Mouse (Mus musculus): ENCODE measurements around the gene Scgb1c1.

Scgb1c1 gene

GRCm38 (mm10) chr7:140844905-140845665 is at the start of gene Scgb1c1:
Gene Scgb1c1, plus strand, starts transcription at chr7:140845547.
- peak; percentile 94 for DNase-seq (ENCODE audit: low spot score)

- no peak for DNase-seq (ENCODE audit: low spot score)
Observed at GRCm38 (mm10) chr7:140797619-140798018, 47.7 kb upstream of the Scgb1c1 start.

DNA sequence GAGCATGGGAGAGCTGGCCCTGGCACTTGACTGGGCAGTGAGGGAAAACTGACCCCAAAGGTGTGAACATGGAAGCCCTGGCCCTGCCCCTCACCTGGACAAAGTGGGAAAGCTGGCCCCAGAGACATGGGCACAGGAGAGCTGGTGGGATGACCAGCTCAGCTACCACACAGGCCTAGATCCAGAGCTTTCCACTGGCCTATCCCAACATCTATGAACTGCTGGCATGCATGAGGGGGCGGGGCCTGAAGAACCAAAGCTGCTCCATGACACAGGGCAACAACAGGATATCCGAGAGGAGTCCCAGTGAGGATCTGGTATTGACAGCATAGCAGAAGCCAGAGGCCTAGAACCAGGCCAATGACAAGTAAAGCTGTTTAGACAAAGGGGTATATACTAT is 47.1 kb upstream of the Scgb1c1 start:
- no peak for DNase-seq (ENCODE audit: low spot score)

DNA sequence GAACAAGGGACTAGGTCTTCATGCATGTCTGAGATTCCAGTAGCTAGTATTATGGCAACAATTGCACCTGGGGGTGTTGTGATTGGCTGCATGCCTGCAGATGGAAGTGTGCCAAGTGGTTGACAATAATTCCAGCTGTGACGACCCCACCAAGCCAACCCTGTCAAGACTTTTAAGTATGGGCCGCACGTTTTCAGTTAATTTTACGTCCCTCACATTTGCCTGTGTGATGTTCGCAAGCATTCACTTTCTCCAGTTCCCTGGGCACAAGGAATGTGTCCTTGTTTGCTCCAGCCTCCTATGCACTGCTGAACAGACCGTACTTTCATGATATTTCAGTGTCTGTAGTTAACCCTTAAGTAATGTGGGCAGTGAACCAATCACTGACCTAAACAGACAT is 42.7 kb upstream of the Scgb1c1 start:
- no peak for DNase-seq (ENCODE audit: low spot score)

DNA sequence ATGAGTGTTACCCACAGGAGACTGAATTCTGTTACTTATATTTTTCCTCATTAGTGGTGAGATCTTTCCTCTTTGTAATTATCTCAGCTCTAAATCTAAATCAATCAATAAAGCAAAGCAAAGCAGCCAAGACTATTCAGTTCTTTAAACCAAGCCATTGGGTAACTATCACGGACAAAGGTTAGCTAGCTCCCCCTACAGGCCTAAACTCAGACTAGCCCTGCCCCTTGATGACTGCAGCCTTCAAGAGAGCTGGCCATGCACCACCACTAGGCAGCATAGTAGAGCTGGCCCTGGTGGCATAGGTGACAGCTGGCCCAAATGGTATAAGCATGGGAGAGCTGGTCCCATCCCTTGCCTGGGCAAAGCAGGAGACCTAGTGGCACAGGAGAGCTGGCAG is 39.6 kb upstream of the Scgb1c1 start:
- DNase-seq (ENCODE audit: low spot score), result peak; percentile 44

GRCm38 (mm10) chr7:140810496-140810895 is 34.9 kb upstream of the Scgb1c1 start:
- DNase-seq (ENCODE audit: low spot score), result no peak

- no peak for DNase-seq (ENCODE audit: low spot score)
Observed at GRCm38 (mm10) chr7:140811714-140812113, 33.6 kb upstream of the Scgb1c1 start.

DNA sequence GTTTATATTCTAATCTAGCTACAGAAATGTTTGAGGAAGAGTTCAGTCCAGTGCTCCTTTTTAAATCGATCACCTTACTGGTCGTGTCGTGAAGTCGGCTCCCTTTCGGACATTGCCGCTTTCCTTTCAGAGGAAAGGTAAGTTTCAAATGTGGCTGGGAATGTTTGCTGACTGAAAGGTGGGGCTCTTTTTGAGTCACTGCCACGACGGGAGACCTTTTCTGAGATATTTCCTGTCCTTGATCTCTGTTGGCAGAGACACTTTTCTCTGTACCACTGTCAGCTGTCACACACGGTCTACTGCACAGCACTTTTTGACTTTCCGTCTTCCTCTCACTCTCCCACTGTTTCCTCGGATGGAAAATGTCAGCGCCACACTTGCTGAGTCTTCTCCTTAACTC is 32.5 kb upstream of the Scgb1c1 start:
- no peak for DNase-seq (ENCODE audit: low spot score)

DNA sequence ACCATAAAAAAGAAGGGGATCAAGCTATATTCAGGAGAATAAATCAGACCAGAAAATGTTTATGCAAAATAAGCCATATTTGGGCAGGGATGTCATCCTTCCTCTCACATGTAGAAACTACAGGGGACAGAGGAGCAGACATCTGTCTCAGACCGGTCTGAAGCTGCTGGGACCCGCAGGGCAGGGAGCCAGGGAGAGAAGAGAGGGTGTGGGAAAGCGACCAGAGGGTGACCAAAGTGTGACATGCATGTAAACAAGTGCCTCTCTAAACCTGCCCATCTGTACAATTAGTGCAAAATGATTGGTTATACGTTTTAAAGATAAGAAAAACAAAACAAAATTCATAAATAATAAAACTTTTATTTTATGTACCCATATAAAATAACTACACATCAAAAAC is 25.2 kb upstream of the Scgb1c1 start:
- DNase-seq (ENCODE audit: low spot score), result no peak

DNA sequence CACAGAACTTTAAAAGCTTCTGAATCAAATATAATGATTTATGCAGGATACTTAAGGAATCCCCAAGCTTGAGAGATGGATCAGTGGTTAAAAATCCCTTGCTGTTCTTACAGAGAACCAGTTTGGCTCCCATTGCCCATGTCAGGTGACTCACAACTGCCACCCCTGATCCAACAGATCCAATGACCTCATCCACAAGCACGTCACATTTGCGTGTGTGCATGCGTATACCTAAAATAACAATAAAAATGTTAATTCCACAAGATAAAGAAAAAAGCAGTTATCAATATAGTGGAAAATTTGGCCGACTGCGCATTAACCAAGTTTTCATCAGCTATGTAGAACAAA is 24.1 kb upstream of the Scgb1c1 start:
- DNase-seq (ENCODE audit: low spot score), result no peak

GRCm38 (mm10) chr7:140821653-140822329 is 23.6 kb upstream of the Scgb1c1 start, which contains the start of gene Zfp941:
Gene Zfp941, minus strand, starts transcription at chr7:140822178.
- no peak for DNase-seq (ENCODE audit: low spot score)

DNA sequence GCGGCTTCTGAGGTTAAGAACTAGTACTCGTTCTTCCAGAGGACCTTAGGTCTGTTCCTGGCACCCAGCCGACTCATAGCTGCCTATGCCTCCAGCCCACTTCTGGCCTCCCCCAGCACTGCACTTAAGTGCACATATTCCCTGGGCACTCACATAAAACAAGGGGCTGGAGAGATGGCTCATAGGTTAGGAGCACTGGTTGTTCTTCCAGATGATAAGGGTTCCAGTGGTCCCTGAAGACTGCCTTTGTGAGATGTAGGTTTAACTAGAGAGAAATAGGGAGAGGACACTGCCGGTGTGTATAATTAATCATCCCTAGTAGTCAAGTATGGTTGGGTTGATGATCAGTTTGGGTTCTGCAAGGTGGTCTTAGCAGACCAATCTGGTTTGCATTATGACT is 22.6 kb upstream of the Scgb1c1 start:
- no peak for DNase-seq (ENCODE audit: low spot score)

DNA sequence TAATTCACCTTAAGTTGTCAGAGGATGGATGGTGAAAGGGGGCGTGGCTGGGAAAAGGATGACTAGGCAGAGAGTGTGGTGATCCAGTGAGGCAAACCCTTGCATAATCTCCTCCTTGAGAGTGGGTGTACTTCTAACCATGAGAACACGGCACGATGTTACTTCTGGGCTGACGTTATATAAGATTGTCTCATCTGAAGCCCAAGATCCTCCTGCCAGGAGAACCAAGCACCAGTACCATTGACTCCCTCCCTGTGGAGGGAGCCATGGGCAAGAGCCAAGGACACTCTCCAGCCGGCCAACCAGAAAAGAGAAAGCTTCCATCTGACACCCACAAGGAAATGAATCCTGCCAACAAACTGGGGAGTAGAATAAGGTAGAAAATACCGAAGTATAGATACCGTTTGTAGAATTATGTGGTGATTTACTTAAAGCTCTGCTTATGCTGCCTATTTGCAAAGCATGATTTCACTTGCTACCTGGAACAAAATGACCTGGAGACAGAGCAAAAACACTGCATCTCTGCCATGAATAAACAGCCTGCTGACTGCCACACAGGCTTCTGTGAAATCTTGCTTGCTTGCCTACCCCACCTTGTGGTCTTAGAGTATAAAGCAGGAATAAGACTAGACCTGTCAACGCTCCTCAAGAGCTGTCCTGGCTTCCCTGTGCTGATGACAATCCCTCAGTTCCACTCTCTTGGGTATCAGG is 17.0 kb upstream of the Scgb1c1 start:
- no peak for DNase-seq (ENCODE audit: low spot score)

- no peak for DNase-seq (ENCODE audit: low spot score)
Observed at GRCm38 (mm10) chr7:140831447-140831846, 13.9 kb upstream of the Scgb1c1 start.

DNA sequence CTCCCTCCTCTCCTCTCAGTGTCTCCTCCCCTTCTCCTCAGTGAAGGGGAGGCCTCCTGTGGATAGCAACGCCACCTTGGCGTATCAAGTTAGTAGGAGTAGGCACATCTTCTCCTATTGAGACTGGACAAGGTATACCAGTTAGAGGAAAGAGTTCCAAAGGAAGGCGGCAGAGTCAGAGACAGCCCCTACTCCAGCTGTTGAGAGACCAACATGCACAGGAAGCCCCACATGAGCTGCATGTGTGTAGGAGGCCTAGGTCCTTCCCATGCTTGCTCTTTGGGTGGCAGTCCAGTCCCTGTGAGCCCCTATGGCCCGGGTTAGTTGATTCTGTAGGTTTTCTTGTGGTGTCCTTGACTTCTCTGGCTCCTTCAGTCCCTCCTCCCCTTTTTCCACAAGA is 12.0 kb upstream of the Scgb1c1 start:
- no peak for DNase-seq (ENCODE audit: low spot score)

DNA sequence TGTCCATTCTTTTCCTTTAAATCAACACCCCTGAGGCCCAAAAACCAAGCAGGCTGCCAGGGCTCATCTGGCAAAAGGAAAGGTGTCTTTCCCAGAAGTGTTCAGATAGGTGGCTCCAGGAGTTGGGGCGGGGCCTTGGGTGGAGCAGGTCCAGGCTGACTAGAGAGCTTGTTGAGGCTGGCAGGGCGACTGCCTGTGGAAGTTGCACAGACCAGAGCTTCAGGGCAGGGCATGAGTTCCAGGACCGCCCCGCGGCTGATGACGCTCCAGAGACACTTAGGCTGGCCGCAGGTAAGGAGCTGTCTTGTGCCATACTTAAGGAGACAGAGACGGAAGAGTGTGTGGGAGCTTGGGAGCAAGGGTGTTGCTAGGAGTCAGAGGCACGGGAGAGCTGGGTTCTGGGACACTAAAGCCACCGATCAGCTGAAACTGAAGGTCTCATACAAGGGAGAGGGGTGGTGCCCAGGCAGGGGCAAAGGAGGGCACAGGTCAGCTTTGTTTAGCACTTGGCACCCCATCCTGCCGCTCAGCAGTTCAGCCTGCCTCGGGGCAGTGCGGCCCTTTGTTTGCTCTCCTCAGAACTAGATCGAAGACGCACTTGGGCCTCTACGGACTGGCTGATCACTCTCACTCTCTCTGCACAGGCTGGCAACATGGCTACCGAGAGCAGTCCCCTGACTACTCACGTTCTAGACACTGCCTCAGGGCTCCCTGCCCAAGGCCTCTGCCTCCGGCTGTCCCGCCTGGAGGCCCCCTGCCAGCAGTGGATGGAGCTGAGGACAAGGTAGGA is 10.2 kb upstream of the Scgb1c1 start, which contains the start of gene Urah:
Gene Urah, plus strand, starts transcription at position 51 of the 790 bp plus-strand sequence.
- peak; percentile 77 for DNase-seq (ENCODE audit: low spot score)

- no peak for DNase-seq (ENCODE audit: low spot score)
Observed at GRCm38 (mm10) chr7:140835758-140836087, 9.6 kb upstream of the Scgb1c1 start.

DNA sequence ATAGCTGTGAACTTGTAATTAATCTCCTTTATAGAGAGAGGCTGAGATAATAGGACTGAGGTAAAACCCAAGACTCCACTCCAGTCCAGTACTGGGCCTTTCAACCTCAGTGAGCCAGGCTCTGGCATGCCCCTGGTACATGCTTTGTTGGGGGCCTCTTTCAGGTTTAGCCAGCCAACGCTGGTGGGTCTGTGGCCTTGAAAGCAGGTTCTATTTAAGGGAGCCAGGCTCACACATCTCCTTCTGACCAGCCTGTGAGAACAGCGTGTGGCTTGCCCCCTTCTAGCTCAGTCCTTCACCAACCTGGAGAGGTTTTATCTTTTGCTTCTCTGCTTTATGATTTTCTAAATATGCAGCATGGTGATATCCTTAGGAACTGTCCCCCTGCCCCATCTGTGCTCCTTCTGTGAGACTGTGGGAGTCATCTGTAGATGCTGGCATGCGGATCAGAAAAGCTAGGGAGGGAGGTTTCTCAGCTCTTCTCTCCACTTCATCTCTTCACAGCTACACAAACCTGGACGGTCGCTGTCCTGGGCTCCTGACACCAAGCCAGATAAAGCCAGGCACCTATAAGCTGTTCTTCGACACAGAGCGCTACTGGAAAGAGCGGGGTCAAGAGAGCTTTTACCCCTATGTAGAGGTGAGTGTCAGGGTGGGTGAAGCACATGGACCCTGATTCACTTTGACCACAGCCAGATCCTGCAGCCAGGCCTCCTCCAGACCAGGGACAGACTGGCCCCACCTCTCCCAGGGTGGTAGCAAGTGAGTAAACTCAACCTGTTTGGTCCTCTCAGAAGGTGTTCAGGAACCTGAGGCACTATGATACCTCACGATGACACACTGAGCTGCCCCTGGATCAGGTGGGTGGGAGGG is 8.9 kb upstream of the Scgb1c1 start:
- no peak for DNase-seq (ENCODE audit: low spot score)

GRCm38 (mm10) chr7:140839556-140839955 is 5.8 kb upstream of the Scgb1c1 start:
- no peak for DNase-seq (ENCODE audit: low spot score)

DNA sequence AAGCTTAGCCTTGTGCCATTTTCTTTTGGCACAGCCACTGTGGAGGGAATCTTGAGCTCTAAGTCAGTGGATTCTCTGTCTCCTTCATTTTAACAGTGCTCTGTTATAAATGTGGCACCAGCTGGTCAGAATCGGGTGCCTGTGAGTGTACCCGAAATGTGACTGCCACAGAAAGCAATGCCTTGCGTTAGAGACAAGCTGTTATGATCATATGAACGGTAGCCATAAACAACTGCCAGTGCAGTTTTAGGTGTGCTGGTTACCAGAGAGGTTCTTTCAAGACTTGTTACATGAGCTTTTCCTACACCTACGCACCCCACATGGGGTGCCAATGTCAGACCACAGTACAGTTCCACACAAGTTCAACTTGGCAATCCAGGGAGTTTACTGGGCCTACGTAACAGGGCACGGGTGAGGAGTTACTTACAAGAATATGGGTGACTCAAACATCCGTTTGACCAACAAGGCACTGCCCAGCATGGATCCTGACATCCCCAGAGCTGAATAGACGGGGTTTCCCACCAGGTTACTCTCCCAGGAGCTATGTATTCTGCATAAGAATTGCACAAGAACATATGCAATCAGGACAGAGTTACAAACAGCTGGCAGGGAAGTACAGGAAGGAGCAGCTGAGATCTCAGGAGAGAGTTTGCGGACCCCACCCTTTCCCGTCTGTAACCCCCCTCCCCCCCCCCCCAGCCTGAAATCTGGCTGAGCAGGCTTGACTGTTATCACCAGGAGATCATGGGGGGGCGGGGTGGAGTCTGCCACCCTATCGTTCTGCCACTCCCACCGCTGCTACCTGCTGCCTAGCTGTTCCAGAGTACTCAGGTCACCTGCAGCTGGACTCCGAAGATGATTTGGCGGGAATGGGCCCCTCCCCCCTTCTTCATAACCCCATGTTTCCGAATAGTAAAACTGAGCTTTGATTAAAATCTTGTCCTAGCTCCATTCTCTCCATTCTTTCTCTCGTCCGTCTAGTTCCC is 4.3 kb upstream of the Scgb1c1 start:
- peak; percentile 53 for DNase-seq (ENCODE audit: low spot score)

All from urinary bladder, postnatal 14 days (tissue).